Comparison of ENCODE assay signal across 15 mouse cellular contexts in the genomic region with DNA sequence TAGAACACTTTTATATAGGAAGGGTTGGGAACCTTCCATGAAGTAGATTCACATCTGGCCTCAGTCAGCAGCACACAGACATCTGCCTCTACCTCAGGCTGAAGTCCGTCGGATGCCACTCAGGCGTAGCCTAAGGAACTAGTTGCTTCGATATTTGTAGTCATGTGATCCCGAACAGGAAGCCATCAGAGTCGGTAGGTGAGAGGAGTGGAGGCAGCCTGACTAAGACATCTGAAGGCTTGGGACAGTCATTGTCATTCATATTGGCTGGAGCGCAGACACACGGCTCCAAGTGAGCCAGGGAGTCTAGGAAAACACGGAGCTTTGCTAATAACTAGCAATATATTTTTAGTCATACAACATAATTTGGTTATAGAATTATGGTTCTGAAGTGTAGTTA. TPM values are rescaled to one million over a fixed set of nuclear protein-coding genes. Genes with fewer than 3 reads are reported as not detected.
"Had no signal": no experiment of that assay in that cellular context is flagged by ENCODE, and none has a peak within 500 bp of the region (broad histone marks: within the 10 kb centered on the region; RNA-seq: fewer than 3 reads in every experiment).

No protein-coding gene starts in this region.

- DNase-seq: heart, postnatal 10 days; heart, postnatal 14 days; heart, postnatal 36 days; kidney, adult 11 months; kidney, adult 18-20 months; kidney, adult 2 months; kidney, adult 8-10 months; kidney, adult 9 months; kidney, postnatal 10 days; kidney, postnatal 14 days; kidney, postnatal 25 days; kidney, postnatal 4 days; layer of hippocampus, adult 9-11 months; layer of hippocampus, postnatal 36 days had no signal

RNA-seq across cellular contexts. Expression of gene Osmr, which starts 6.4 kb away (rescaled TPM):
- total RNA-seq: hematopoietic stem cell, adult 5-6 weeks had no signal
